13 mouse cellular contexts compared by ENCODE assay signal in the genomic region with DNA sequence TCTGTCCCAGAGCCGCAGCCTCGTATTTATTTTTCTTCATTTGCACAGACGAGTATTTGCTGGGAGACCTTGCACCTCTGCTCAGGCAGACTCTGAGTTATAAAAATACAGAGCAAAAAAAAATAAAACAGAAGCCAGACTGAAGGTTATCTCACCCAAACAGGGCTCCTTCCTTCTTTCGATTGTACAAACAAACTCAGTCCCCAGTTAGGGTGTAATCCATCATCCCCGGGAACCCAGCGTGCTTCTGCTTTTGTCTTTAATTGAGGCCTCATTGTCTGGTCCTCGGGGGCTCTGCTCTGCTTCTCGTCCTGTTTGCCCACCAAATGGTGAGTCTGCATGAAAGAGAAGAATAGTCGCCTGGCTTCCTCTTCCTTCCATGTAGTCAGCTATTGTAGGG. TPM values are rescaled to one million over a fixed set of nuclear protein-coding genes. Genes with fewer than 3 reads are reported as not detected.
DNase-seq lines count a peak whose midpoint lies in the region; ATAC-seq lines count a peak whose summit lies in the region.
"Had no signal": no experiment of that assay in that cellular context is flagged by ENCODE, and none has a peak within 500 bp of the region (broad histone marks: within the 10 kb centered on the region; RNA-seq: fewer than 3 reads in every experiment).

No protein-coding gene starts in this region.

- H3K9ac ChIP-seq in heart, embryonic 16.5 days (ENCODE audit: low read length) = no peak overlapping the region
- peak overlapping the region; percentile 38; the same call in 1 of the 2 replicates for H3K9ac ChIP-seq in embryonic facial prominence, embryonic 14.5 days (ENCODE audit: low read depth, low read length)

- H3K27ac ChIP-seq in heart, embryonic 16.5 days (ENCODE audit: low read length) = 0 out of 2 replicates have a peak overlapping the region, but pooled peaks have one; percentile 10
- no peak overlapping the region for H3K27ac ChIP-seq in embryonic facial prominence, embryonic 14.5 days (replicated peaks; ENCODE audit: low read depth, low read length)

- ATAC-seq in heart, embryonic 16.5 days (replicated peaks; ENCODE audit: extremely low read depth, insufficient read depth, low FRiP score) = peak; percentile 45; the same call in 1 of the 2 replicates
- peak; percentile 33; the same call in 1 of the 2 replicates for ATAC-seq in common myeloid progenitor, adult 5-6 weeks (replicated peaks; ENCODE audit: low read depth, poor library complexity, severe bottlenecking)
- no peak for ATAC-seq in embryonic facial prominence, embryonic 14.5 days (ENCODE audit: low read depth)
- ATAC-seq: activated CD4-positive, CD25-positive, alpha-beta regulatory T cell, adult 4 months; forebrain, embryonic 14.5 days had no signal

- H3K4me1 ChIP-seq in heart, embryonic 16.5 days (ENCODE audit: control insufficient read depth, insufficient read depth, low read length) = peaks cover 14% of the 10 kb centered on the region
- peaks cover 19% of the 10 kb centered on the region; the same call in 1 of the 2 replicates for H3K4me1 ChIP-seq in embryonic facial prominence, embryonic 14.5 days (ENCODE audit: control insufficient read depth, insufficient read depth, low read length)

- peak overlapping the region; percentile 3; the same call in 1 of the 2 replicates for H3K4me2 ChIP-seq in heart, embryonic 16.5 days (ENCODE audit: low read depth, low read length)
- no peak overlapping the region for H3K4me2 ChIP-seq in embryonic facial prominence, embryonic 14.5 days (ENCODE audit: low read depth, low read length)

- no peaks in the 10 kb centered on the region for H3K27me3 ChIP-seq in heart, embryonic 16.5 days (ENCODE audit: control insufficient read depth, insufficient read depth, low read length)
- H3K27me3 ChIP-seq in embryonic facial prominence, embryonic 14.5 days (replicated peaks; ENCODE audit: control insufficient read depth, insufficient read depth, low read length) = no peaks in the 10 kb centered on the region

- WGBS in heart, embryonic 16.5 days = 27% methylated on average over 9 of the region's 9 CpGs
- 21% methylated on average over 9 of the region's 9 CpGs for WGBS in embryonic facial prominence, embryonic 14.5 days

- no peaks in the 10 kb centered on the region for H3K9me3 ChIP-seq in heart, embryonic 16.5 days (replicated peaks; ENCODE audit: control insufficient read depth, low read length)
- no peaks in the 10 kb centered on the region for H3K9me3 ChIP-seq in embryonic facial prominence, embryonic 14.5 days (ENCODE audit: control insufficient read depth, low read length)

- H3K36me3 ChIP-seq in heart, embryonic 16.5 days (ENCODE audit: control insufficient read depth, insufficient read depth) = no peaks in the 10 kb centered on the region
- no peaks in the 10 kb centered on the region for H3K36me3 ChIP-seq in embryonic facial prominence, embryonic 14.5 days (ENCODE audit: control insufficient read depth, insufficient read depth, low read length)

- no peak for DNase-seq in heart, adult 11 months
- no peak for DNase-seq in embryonic facial prominence, embryonic 14.5 days (ENCODE audit: low spot score)
- peak; percentile 57 for DNase-seq in lung, postnatal 10 days
- no peak for DNase-seq in cerebellum, adult 18-20 months
- DNase-seq in layer of hippocampus, postnatal 25 days (ENCODE audit: extremely low spot score in 1 of 2, low spot score in 1 of 2) = no peak
- DNase-seq in right cerebral cortex, adult 18-20 months = no peak
- DNase-seq: cerebellum, adult 9-10 months; right cerebral cortex, postnatal 4 days had no signal

- H3K4me3 ChIP-seq in heart, embryonic 16.5 days (ENCODE audit: low read length) = no peak overlapping the region
- H3K4me3 ChIP-seq in embryonic facial prominence, embryonic 14.5 days (ENCODE audit: low read depth, low read length) = no peak overlapping the region

RNA-seq across cellular contexts. Expression of gene Limch1, which starts 54.6 kb away (rescaled TPM):
- polyA plus RNA-seq in heart, embryonic 16.5 days (2015; fragmentation: Nextera tagmentation; extraction: Ambion mirVana) = 22.2 and 31.3 TPM in 2 replicates
- total RNA-seq in common myeloid progenitor, adult 5-6 weeks (2017) = not detected in 2 replicates
- polyA plus RNA-seq in embryonic facial prominence, embryonic 14.5 days (2014; fragmentation: Nextera tagmentation; extraction: Ambion mirVana) = 70.5 and 71.1 TPM in 2 replicates
- 100 to 1,000 TPM; 110 to 125 TPM for total RNA-seq in layer of hippocampus, postnatal 25 days (2021)
- total RNA-seq: megakaryocyte-erythroid progenitor cell, adult 5-6 weeks had no signal

Comparison
In these comparisons a context has a peak if more than half of its experiments do, and no peak if none do; other contexts are left out.
1. RNA of gene Limch1, which starts 54.6 kb away (total RNA-seq): 110 to 125 TPM in layer of hippocampus, postnatal 25 days; not detected in common myeloid progenitor, adult 5-6 weeks; every median in the first group is over 100 times any median in the second.